Mouse (Mus musculus): Measurements from ENCODE around the gene Gigyf2. TPM values are rescaled to one million over a fixed set of nuclear protein-coding genes. Genes with fewer than 3 reads are reported as not detected.
A peak's percentile ranks its signal among the peaks of the same experiment; 100 is the strongest.

The Gigyf2 gene
- polyA plus RNA-seq, 1 experiment from 2014 or later = 27.7 TPM

DNA sequence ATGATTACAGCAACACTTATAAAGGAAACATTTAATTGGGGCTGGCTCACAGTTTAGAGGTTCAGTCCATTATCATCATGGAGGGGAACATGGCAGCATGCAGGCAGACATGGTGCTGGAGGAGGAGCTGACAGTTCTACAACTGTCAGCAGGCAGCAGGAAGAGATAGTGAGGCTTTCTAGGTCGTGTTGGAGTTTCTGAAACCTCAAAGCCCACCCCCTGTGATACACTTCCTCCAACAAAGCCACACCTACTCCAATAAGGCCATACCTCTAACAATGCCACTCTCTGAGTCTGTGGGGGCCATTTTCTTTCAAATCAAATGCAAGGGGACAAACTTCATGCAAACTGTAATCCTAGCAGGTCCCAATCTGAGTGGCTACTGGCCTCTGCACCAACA lies 5.7 kb upstream of the Gigyf2 start:
- H3K27me3 ChIP-seq (replicated peaks) = no peaks in the 10 kb centered on the region
- H3K36me3 ChIP-seq = no peaks in the 10 kb centered on the region; the same call in 1 of the 2 replicates
- no peak for ATAC-seq (ENCODE audit: extremely low read depth, insufficient number of reproducible peaks, low FRiP score, low TSS enrichment)
- H3K4me3 ChIP-seq = no peak overlapping the region
- H3K4me2 ChIP-seq = no peak overlapping the region
- peaks cover 6% of the 10 kb centered on the region for H3K4me1 ChIP-seq
- peaks cover 31% of the 10 kb centered on the region for H3K9me3 ChIP-seq
- 5% methylated on average over 1 of the region's 1 CpGs for WGBS
- no peak overlapping the region for H3K27ac ChIP-seq (replicated peaks)
- no peak overlapping the region for H3K9ac ChIP-seq

DNA sequence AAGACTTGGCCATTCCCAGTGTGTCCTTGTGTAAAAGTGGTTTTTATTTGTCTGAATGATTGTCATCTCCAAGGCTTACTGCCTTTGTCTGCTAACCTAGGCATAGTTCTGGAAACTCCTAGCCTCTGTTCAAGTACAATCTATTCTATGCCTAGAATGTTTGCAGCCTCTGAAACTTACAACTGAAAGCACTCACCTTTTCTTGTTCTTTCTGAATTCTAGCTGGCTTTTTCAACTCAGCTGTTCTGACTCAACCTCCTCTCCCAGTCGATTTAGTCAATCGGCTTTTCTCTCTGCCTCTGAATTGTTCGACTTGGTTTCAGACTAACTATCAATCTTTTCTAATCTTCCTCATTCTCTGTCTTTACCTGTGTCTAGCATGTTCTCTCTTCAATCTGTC lies 4.0 kb upstream of the Gigyf2 start:
- ATAC-seq (ENCODE audit: extremely low read depth, insufficient number of reproducible peaks, low FRiP score, low TSS enrichment) = no peak

DNA sequence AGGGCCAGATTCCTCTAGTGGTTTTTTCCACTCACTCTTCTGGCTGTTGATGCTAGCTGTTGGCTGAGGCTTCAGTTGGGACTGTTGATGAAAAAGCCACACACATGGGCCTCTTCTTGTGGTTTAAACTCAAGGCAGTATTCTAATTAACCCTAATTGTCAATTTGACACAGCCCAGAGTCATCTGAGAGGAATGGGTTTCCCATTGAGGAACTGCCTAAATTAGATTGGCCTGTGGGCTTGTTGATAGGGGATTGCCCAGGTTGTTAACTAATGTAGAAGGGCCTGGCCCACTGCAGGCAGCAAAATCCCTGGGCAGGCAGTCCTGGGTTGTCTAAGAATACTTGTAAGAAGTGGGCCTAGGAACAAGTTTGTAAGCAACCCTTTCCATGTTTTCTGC lies 2.1 kb upstream of the Gigyf2 start:
- Histone ChIP-seq H3K4me1 (peaks cover 18% of the 10 kb centered on the region), H3K9me3 (peaks cover 20% of the 10 kb centered on the region), H3K9ac (no peak overlapping the region), H3K4me3 (no peak overlapping the region), H3K27ac (replicated peaks) (no peak overlapping the region), H3K27me3 (replicated peaks) (no peaks in the 10 kb centered on the region), H3K36me3 (no peaks in the 10 kb centered on the region; the same call in 1 of the 2 replicates), H3K4me2 (no peak overlapping the region)
- ATAC-seq (ENCODE audit: extremely low read depth, insufficient number of reproducible peaks, low FRiP score, low TSS enrichment) = no peak

More for the DNA sequence above, 4.0 kb upstream of the Gigyf2 start:
- Histone ChIP-seq H3K9me3 (peaks cover 31% of the 10 kb centered on the region), H3K9ac (no peak overlapping the region), H3K27ac (replicated peaks) (no peak overlapping the region), H3K4me2 (no peak overlapping the region), H3K27me3 (replicated peaks) (no peaks in the 10 kb centered on the region), H3K36me3 (no peaks in the 10 kb centered on the region; the same call in 1 of the 2 replicates), H3K4me3 (no peak overlapping the region), H3K4me1 (peaks cover 5% of the 10 kb centered on the region; the same call in 1 of the 2 replicates)
- WGBS = 82% methylated on average over 3 of the region's 3 CpGs

DNA sequence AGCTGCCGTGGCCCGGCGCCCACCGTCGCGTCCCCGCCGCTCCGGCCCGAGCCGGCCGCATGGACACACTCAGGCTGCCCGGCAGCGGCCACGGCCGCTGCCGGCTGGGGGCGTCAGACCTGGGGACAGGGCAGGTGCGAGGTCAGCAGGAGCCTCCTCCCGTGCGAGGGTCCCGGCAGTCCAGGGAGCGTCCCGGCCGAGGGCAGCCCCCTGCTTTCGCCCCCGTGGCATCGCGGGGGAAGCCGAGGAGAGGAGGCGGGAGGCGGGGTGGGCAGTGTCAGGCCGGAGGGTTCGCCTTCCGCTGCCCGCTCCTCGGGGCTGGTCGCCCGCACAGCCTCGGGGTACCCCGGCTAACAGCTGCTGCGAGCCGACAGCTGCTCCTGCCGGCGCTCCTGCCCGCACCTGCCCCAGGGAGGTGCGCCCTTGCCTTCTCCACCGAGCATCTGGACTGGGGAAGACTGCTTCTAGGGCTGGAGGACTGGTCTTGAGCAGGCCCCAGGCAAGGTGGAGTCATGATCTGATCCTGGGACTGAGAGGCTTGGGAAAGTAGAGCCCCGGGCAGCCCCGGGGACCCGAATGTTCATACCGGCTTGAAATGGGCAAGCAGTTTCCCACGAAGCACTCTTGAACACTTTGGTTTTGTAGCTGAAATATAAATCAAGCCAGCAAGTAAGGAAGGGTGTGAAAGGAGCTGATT lies 515 bp downstream of the Gigyf2 start:
- peak overlapping the region; percentile 97 for H3K27ac ChIP-seq (replicated peaks)
- peak overlapping the region; percentile 99 for H3K9ac ChIP-seq
- H3K4me1 ChIP-seq = peaks cover 24% of the 10 kb centered on the region
- WGBS = under 1% methylated on average over 50 of the region's 53 CpGs
- peaks cover 12% of the 10 kb centered on the region; the same call in 1 of the 2 replicates for H3K36me3 ChIP-seq
- peak; percentile 74 for ATAC-seq (ENCODE audit: extremely low read depth, insufficient number of reproducible peaks, low FRiP score, low TSS enrichment)
- no peaks in the 10 kb centered on the region for H3K9me3 ChIP-seq
- H3K4me3 ChIP-seq = peak overlapping the region; percentile 98
- H3K4me2 ChIP-seq = peak overlapping the region; percentile 81
- no peaks in the 10 kb centered on the region for H3K27me3 ChIP-seq (replicated peaks)

DNA sequence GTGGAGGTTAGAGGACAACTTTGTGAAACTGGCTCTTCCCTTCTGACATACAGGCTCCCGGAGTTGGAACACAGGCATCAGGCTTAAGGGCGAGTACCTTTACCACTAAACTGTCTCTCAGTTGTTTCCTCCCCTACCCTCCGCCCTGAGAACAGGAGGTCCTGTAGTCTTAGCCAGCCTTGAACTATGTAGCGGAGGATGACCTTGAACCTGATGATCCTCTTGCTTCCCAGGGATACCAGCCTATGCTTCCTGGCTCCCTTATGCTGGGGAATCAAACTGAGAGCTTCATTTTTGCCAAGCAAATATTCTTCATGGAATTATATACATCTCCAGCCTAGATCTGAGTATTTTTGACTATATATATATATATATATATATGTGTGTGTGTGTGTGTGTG lies 5.0 kb downstream of the Gigyf2 start:
- 97% methylated on average over 4 of the region's 4 CpGs for WGBS
- no peak overlapping the region for H3K27ac ChIP-seq (replicated peaks)
- no peak for ATAC-seq (ENCODE audit: extremely low read depth, insufficient number of reproducible peaks, low FRiP score, low TSS enrichment)

DNA sequence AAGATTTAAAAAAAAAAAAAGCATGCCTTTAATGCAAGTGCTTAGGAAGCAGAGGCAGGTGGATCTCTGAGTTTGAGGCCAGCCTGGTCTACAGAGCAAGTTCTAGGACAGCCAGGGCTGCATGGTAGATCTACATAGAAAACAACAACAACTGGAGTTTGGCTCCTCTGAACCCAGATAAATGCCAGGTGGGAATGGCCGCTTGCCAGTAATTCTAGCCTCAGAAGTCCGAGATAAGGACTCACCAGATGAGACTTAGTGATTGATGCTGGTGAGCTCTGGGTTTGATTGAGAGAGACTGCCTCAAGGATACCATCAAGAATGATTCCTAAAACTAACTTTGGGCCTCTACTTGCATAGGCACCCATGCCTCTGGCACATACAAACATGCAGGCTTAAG lies 23.8 kb downstream of the Gigyf2 start:
- Histone ChIP-seq H3K4me2 (no peak overlapping the region), H3K9ac (no peak overlapping the region), H3K4me3 (no peak overlapping the region), H3K9me3 (no peaks in the 10 kb centered on the region), H3K4me1 (peaks cover 3% of the 10 kb centered on the region; the same call in 1 of the 2 replicates), H3K27ac (replicated peaks) (no peak overlapping the region), H3K36me3 (peaks cover 25% of the 10 kb centered on the region), H3K27me3 (replicated peaks) (no peaks in the 10 kb centered on the region)
- ATAC-seq (ENCODE audit: extremely low read depth, insufficient number of reproducible peaks, low FRiP score, low TSS enrichment) = no peak
- WGBS = 66% methylated on average over 2 of the region's 2 CpGs

More for the DNA sequence above, 5.0 kb downstream of the Gigyf2 start:
- Histone ChIP-seq H3K9ac (no peak overlapping the region), H3K9me3 (no peaks in the 10 kb centered on the region), H3K4me2 (no peak overlapping the region), H3K27me3 (replicated peaks) (no peaks in the 10 kb centered on the region), H3K4me3 (no peak overlapping the region), H3K36me3 (peaks cover 51% of the 10 kb centered on the region), H3K4me1 (peaks cover 21% of the 10 kb centered on the region)

DNA sequence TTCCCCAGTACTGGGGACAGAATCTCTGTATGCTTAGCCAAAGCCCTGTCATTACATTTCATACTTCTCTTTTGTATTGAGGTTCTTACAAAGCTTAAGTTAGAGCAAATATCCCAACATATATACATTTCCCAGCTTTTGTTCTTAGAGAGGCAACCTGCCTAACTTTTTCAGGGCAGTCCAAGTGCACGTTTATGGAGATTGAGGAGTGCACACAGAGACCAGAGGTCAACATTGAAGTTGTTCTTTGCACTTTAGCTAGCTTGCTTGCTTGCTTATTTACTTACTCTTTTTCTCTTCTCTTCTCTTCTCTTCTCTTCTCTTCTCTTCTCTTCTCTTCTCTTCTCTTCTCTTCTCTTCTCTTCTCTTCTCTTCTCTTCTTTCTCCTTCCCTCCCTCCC lies 33.5 kb downstream of the Gigyf2 start:
- Histone ChIP-seq H3K4me2 (no peak overlapping the region), H3K27me3 (replicated peaks) (no peaks in the 10 kb centered on the region), H3K27ac (replicated peaks) (no peak overlapping the region), H3K36me3 (peaks cover 20% of the 10 kb centered on the region), H3K9me3 (no peaks in the 10 kb centered on the region), H3K9ac (no peak overlapping the region), H3K4me3 (no peak overlapping the region), H3K4me1 (no peaks in the 10 kb centered on the region)
- ATAC-seq (ENCODE audit: extremely low read depth, insufficient number of reproducible peaks, low FRiP score, low TSS enrichment) = no peak
- 84% methylated on average over 1 of the region's 1 CpGs for WGBS

DNA sequence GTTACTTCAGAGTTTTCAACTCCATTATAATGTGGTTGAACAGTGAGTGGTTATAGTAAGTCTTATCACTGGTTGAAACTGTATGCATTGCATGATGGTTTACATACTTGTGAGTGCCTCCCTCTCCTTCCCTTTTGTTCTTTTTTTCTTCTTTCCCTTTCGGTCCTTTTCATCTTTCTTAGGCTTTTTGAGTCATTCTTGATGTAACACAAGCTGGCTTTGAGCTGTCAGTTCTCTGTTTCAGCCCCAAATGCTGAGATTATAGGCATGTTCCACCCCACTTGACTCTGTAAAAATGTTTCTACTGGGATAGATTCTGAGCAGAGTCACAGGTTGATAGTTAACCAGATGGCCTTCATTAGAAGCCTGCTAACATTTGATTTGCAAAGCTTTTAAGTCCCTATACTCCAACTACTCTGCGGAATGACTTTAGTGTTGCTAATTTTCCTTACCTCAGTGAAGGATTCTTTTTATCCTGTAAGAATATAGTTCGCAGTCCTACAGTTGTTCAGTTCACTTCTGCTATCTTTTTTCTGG lies 51.3 kb downstream of the Gigyf2 start:
- Histone ChIP-seq H3K9me3 (no peaks in the 10 kb centered on the region), H3K36me3 (peaks cover 63% of the 10 kb centered on the region), H3K4me2 (no peak overlapping the region), H3K27me3 (replicated peaks) (no peaks in the 10 kb centered on the region), H3K27ac (replicated peaks) (no peak overlapping the region), H3K4me3 (no peak overlapping the region), H3K9ac (no peak overlapping the region), H3K4me1 (no peaks in the 10 kb centered on the region)
- 89% methylated on average over 3 of the region's 3 CpGs for WGBS
- ATAC-seq (ENCODE audit: extremely low read depth, insufficient number of reproducible peaks, low FRiP score, low TSS enrichment) = no peak

DNA sequence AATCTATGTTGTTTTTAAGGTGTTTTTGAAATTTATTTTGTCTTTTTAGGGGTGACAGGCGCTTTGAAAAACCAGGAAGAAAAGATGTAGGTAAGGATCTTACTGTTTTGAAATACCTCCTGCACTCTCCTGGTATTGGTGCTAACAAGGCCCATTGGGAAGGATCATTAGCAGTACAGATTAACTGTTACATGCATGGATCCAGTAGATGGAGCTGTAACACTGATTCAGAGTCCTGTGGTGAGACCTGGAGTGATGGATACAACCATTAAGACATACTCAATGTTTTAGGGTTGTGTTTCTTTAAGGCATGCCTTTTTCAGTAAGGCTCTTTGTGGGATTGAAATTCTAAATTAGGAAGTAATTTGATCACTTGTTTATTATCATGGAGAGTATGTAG lies 53.1 kb downstream of the Gigyf2 start:
- H3K27ac ChIP-seq (replicated peaks) = no peak overlapping the region
- H3K9me3 ChIP-seq = no peaks in the 10 kb centered on the region
- ATAC-seq (ENCODE audit: extremely low read depth, insufficient number of reproducible peaks, low FRiP score, low TSS enrichment) = no peak
- no peak overlapping the region for H3K4me3 ChIP-seq
- no peaks in the 10 kb centered on the region for H3K4me1 ChIP-seq
- H3K9ac ChIP-seq = no peak overlapping the region
- peaks cover 47% of the 10 kb centered on the region for H3K36me3 ChIP-seq
- H3K4me2 ChIP-seq = no peak overlapping the region
- no peaks in the 10 kb centered on the region for H3K27me3 ChIP-seq (replicated peaks)
- WGBS = 86% methylated on average over 1 of the region's 1 CpGs

DNA sequence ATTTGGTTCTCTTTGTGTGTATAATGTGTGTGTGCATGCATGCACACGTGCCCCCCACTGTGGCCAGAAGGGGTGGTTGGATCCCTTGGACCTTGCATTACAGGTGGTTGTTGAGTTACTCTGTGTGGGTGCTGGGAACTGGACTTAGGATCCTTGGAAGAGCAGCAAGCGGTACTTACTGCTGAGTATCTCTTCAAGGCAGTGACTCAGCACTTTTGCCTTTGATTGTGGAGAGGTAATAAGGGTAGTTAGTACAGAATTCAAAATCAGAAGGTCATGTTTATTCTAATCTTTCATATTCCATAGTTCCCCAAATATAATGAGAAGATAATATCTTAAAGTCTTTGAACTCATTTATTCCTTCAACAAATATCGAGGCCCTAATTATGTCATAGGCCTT lies 54.4 kb downstream of the Gigyf2 start:
- no peak overlapping the region for H3K9ac ChIP-seq
- H3K27ac ChIP-seq (replicated peaks) = no peak overlapping the region
- H3K4me3 ChIP-seq = no peak overlapping the region
- no peaks in the 10 kb centered on the region for H3K27me3 ChIP-seq (replicated peaks)
- no peaks in the 10 kb centered on the region for H3K4me1 ChIP-seq
- H3K9me3 ChIP-seq = no peaks in the 10 kb centered on the region
- H3K36me3 ChIP-seq = peaks cover 41% of the 10 kb centered on the region
- ATAC-seq (ENCODE audit: extremely low read depth, insufficient number of reproducible peaks, low FRiP score, low TSS enrichment) = no peak
- 87% methylated on average over 3 of the region's 3 CpGs for WGBS
- H3K4me2 ChIP-seq = no peak overlapping the region

DNA sequence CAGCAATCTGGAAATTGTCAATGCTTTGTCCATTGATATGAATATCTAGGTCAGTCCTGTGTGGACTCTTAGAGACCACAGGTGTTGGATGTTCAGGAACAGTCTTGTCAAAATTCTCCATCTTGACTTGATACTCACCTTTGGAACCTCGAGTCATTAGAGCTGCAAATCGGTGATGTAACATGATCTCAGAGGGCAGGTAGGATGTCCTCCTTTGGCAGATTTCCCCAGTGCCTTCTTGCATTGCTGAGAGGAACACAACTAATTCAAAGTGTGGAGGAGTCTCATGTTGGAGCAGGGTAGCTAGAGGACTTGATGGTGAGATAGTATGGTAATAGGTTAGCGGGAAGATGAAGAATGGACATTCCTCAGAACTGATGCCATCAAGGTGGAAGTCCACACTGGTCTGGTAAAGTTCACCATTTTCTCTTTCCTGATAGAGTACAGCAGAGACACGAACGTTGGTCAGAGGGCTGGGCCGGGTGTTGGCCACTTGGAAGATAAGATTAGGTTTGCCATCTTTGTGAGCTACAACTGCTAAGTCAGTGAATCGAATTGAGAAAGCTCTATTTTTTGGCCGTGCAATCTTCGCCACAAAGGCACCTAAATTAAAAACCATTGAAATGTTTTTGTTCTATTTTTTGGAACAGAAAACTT lies 59.8 kb downstream of the Gigyf2 start:
- Histone ChIP-seq H3K36me3 (peaks cover 45% of the 10 kb centered on the region), H3K4me1 (no peaks in the 10 kb centered on the region), H3K9me3 (no peaks in the 10 kb centered on the region), H3K27me3 (replicated peaks) (no peaks in the 10 kb centered on the region), H3K27ac (replicated peaks) (no peak overlapping the region), H3K4me2 (no peak overlapping the region), H3K9ac (no peak overlapping the region), H3K4me3 (no peak overlapping the region)
- no peak for ATAC-seq (ENCODE audit: extremely low read depth, insufficient number of reproducible peaks, low FRiP score, low TSS enrichment)
- WGBS = 64% methylated on average over 9 of the region's 9 CpGs
